Mouse (Mus musculus) ES-E14 (cell line): Measurements from ENCODE around the gene Cep295.

Source experiments
- CHD2 ChIP-seq: IDR thresholded peaks from 2 replicates; pipeline ENCODE4 v1.6.1; 2014; ENCODE audit warnings: mild to moderate bottlenecking, low read depth, low read length, inconsistent platforms
- HCFC1 ChIP-seq: IDR thresholded peaks from 2 replicates; pipeline ENCODE4 v1.6.1; 2012; ENCODE audit warnings: low read length, inconsistent platforms, borderline replicate concordance; ENCODE audit not compliant: insufficient read depth
- MAFK ChIP-seq: IDR thresholded peaks from 2 replicates; pipeline ENCODE4 v1.6.1; 2014; ENCODE audit warnings: mild to moderate bottlenecking, low read depth, low read length, inconsistent platforms; ENCODE audit not compliant: insufficient read depth
- ZC3H11A ChIP-seq: IDR thresholded peaks from 2 replicates; pipeline ENCODE4 v1.6.1; 2012; ENCODE audit warnings: low read depth, mild to moderate bottlenecking, inconsistent platforms, low read length, borderline replicate concordance
- ZNF384 ChIP-seq: IDR thresholded peaks from 2 replicates; pipeline ENCODE4 v1.6.1; 2012; ENCODE audit warnings: low read depth, low read length, inconsistent platforms

DNA sequence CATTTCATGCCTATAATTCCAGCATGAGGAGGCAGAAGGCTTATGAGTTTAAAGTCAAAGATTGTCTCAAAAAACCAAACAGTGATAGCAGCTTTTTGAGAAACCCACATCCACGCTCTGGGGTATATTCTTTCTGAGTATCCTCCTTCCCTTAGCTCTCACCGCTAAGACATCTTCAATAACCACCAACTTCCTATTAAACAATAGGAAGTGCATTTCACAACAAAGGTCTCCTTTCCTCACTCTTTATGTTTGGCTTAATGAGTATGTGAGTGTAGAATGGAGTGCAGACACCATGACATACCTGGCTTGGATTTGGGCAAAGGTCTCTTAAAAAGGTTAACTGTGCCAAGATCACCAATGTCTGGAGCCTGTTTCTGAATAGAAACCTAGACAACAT is 83.6 kb downstream of the Cep295 start:
- TF ChIP-seq CHD2: no peak
- TF ChIP-seq ZNF384: no peak
- TF ChIP-seq MAFK: no peak
- no peak for TF ChIP-seq HCFC1
- TF ChIP-seq ZC3H11A: no peak
